Mouse (Mus musculus) stomach, embryonic 15.5 days (tissue): ENCODE measurements around the gene Nxf7. TPM values are rescaled to one million over a fixed set of nuclear protein-coding genes. Genes with fewer than 3 reads are reported as not detected.
"Not testable (repeated sequence)": the region's sequence is repeated elsewhere in the genome, so short reads cannot be mapped to it uniquely, and the experiment has no call there.

Source experiments
- ATAC-seq: fragments of 200-750 bp; cut with Nextera tagmentation; 2 replicates; pipeline ENCODE4 v1.8.0; 2017; ENCODE audit warnings: low read depth, moderate number of reproducible peaks, moderate TSS enrichment; ENCODE audit not compliant: insufficient read depth, low FRiP score
- H3K27ac ChIP-seq: fragments of 300-500 bp; sonication (generic); 2 replicates; pipeline ENCODE4 v1.5.1; 2015; ENCODE audit warnings: mild to moderate bottlenecking, inconsistent platforms
- H3K27me3 ChIP-seq: fragments of 300-500 bp; sonication (generic); replicated peaks from 2 replicates; pipeline ENCODE4 v1.6.1; 2015; ENCODE audit warnings: inconsistent platforms
- H3K36me3 ChIP-seq: fragments of 300-500 bp; sonication (generic); 2 replicates; pipeline ENCODE4 v1.6.1; 2015; ENCODE audit warnings: inconsistent platforms
- H3K4me1 ChIP-seq: fragments of 300-500 bp; sonication (generic); 2 replicates; pipeline ENCODE4 v1.6.1; 2015; ENCODE audit warnings: inconsistent platforms
- H3K4me2 ChIP-seq: fragments of 300-500 bp; sonication (generic); 2 replicates; pipeline ENCODE4 v1.6.1; 2015; ENCODE audit warnings: mild to moderate bottlenecking, inconsistent platforms
- H3K4me3 ChIP-seq: fragments of 300-500 bp; sonication (generic); replicated peaks from 2 replicates; pipeline ENCODE4 v1.5.1; 2015; ENCODE audit warnings: inconsistent platforms
- H3K9ac ChIP-seq: fragments of 300-500 bp; sonication (generic); 2 replicates; pipeline ENCODE4 v1.6.1; 2015; ENCODE audit warnings: inconsistent platforms
- H3K9me3 ChIP-seq: fragments of 300-500 bp; sonication (generic); 2 replicates; pipeline ENCODE4 v1.6.1; 2016; ENCODE audit warnings: inconsistent platforms
- WGBS: fragments of 180-500 bp; shearing (Covaris S2); methylation state at CpG from one replicate; pipeline ENCODE4 v1.1.7; 2015; 5-methylcytosine and 5-hydroxymethylcytosine counted together
- polyA plus RNA-seq: library from polyadenylated mRNA; unstranded; fragments of >200 nt; fragmentation: Nextera tagmentation; extraction: Ambion mirVana; gene quantifications from 2 replicates; pipeline ENCODE4 v1.2.1, GENCODE M21; 2015

The Nxf7 gene
- 0.19 TPM in 1 of 2 replicates, not detected in the other for polyA plus RNA-seq

DNA sequence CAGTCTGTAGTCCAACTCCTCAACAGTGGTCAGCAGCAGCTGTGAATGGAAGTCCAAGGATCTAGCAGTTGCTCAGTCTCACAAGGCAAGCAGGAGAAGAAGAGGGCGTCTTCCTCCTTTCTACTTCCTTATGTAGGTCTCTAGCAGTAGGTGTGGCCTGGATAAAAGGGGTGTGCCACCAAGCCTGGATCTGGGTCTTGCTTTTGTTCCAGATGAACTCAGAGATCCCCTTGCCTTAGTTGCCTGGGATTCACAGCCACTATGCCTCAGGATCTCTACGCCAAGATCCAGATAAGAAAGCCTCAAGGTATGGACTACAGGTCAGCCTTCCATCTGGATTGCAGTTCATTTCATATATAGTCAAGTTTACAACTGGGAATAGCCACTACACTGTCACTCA is at the start of gene Nxf7:
Gene Nxf7, minus strand, starts transcription at position 101 of the 400 bp plus-strand sequence.
- Histone ChIP-seq H3K9ac (no peak within 1 kb of the TSS), H3K4me2 (no peak within 1 kb of the TSS), H3K4me1 (no peaks in the 10 kb centered on the region), H3K27ac (no peak within 1 kb of the TSS), H3K27me3 (no peaks in the 10 kb centered on the region), H3K36me3 (no peaks in the 10 kb centered on the region), H3K9me3 (no peaks in the 10 kb centered on the region), H3K4me3 (no peak within 1 kb of the TSS)
- no peak for ATAC-seq
- 74% methylated on average over 2 of the region's 2 CpGs for WGBS

DNA sequence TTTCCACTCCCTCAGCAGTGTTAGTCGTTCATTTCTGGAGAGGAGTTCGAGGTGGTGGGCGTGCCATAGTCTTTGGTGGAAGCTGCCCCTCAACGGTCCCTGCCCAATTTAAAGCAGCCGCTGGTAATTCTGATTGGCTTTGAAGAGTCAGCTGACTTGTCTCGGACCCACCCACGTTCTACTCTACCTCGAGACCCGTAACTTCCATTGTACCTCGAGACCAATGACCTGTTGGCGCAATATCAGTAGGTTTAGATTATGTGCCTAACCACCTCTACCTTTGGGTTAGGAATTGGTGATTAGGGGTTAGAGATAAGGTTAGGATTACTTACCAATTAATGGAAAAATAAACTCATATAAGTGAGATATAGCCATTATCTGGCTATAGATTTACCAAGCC is 29.0 kb upstream of the Nxf7 start, which contains the start of gene Prame:
Gene Prame, minus strand, starts transcription at position 101 of the 400 bp plus-strand sequence.
- WGBS, result 86% methylated on average over 11 of the region's 11 CpGs
- Histone ChIP-seq H3K4me3 (no peak within 1 kb of the TSS), H3K27ac (no peak within 1 kb of the TSS), H3K4me2 (no peak within 1 kb of the TSS), H3K9me3 (no peaks in the 10 kb centered on the region), H3K9ac (no peak within 1 kb of the TSS), H3K27me3 (no peaks in the 10 kb centered on the region), H3K4me1 (no peaks in the 10 kb centered on the region), H3K36me3 (no peaks in the 10 kb centered on the region)
- no peak for ATAC-seq

- ATAC-seq, H3K4me3 ChIP-seq, H3K27ac ChIP-seq, H3K36me3 ChIP-seq, H3K4me2 ChIP-seq, H3K27me3 ChIP-seq, H3K9me3 ChIP-seq, H3K9ac ChIP-seq, H3K4me1 ChIP-seq: not testable (repeated sequence)
- 52% methylated on average over 3 of the region's 3 CpGs for WGBS
Measured at GRCm38 (mm10) chrX:135601298-135602029, 2.9 kb upstream of the Nxf7 start.

- no peak overlapping the region for H3K27ac ChIP-seq
- no peak overlapping the region for H3K4me2 ChIP-seq
- H3K9me3 ChIP-seq, result no peaks in the 10 kb centered on the region
- no peaks in the 10 kb centered on the region for H3K36me3 ChIP-seq
- 72% methylated on average over 13 of the region's 13 CpGs for WGBS
- H3K4me3 ChIP-seq, result no peak overlapping the region
- H3K4me1 ChIP-seq, result no peaks in the 10 kb centered on the region
- no peak overlapping the region for H3K9ac ChIP-seq
- H3K27me3 ChIP-seq, result no peaks in the 10 kb centered on the region
- ATAC-seq, result no peak
Measured at GRCm38 (mm10) chrX:135598096-135598495, 481 bp downstream of the Nxf7 start.

GRCm38 (mm10) chrX:135576412-135576811 is 22.2 kb downstream of the Nxf7 start:
- H3K4me3 ChIP-seq, result no peak overlapping the region
- H3K9me3 ChIP-seq, result no peaks in the 10 kb centered on the region
- H3K9ac ChIP-seq, result no peak overlapping the region
- H3K27me3 ChIP-seq, result no peaks in the 10 kb centered on the region
- no peak for ATAC-seq
- no peaks in the 10 kb centered on the region for H3K36me3 ChIP-seq
- H3K27ac ChIP-seq, result no peak overlapping the region
- H3K4me2 ChIP-seq, result no peak overlapping the region
- no peaks in the 10 kb centered on the region for H3K4me1 ChIP-seq
- 85% methylated on average over 1 of the region's 1 CpGs for WGBS

DNA sequence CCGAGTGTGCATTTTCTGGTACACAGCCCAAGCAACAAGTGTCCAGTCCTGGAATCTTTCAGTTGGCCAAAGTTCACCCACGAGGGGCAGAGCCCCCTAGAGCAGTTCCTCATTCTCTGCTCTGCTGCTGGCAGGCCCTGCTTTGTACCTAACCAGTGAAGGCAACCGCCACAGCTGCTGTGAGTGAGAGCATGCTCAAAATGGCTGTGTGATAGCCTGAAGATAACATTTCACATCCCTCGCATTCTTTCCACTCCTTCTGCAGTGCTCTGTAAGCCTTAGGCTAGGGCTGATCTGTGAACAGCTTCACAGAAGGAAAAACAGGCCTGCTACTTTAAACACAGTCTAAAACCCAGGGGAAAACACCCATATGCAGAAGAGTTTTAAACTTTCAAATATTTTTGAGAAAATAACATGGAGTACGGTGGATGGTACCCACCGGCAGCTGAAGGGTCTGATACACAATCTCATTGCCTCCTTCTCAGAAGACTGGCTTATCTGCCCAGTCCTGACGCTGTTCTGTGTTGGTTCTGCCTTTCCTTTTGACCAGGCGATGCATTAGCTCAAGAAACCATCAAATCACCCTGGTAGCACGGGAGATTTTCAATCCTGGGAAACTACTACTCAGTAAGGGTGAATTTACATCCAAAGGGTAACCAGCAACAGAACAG is 23.5 kb downstream of the Nxf7 start:
- H3K4me1 ChIP-seq, H3K4me3 ChIP-seq, H3K4me2 ChIP-seq, H3K27me3 ChIP-seq, H3K9ac ChIP-seq, H3K36me3 ChIP-seq, ATAC-seq, H3K9me3 ChIP-seq, H3K27ac ChIP-seq: not testable (repeated sequence)
- 66% methylated on average over 9 of the region's 9 CpGs for WGBS

DNA sequence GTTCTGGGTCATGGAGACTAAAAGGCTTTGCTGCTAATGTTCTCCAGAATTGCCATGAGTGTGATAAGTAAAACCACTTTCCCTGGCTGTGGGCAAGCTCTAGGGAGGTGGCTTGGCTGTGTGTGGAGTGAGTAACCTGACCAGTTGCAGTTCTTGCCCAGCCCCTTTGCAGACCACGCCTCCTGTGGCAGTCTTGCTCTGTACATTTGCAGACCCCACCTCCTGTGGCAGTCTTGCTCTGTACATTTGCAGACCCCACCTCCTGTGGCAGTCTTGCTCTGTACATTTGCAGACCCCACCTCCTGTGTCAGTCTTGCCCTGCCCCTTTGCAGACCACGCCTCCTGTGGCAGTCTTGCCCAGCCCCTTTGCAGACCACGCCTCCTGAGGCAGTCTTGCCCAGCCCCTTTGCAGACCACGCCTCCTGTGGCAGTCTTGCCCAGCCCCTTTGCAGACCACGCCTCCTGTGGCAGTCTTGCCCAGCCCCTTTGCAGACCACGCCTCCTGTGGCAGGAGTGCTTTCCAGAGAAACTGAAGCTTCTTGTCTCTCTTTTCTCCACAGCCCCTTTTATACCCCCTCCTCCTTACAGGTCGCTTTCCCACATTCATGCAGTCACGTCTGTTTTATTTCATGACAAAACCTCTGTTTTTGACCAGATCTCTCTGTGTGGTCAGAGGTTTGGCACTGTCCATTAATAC is 24.2 kb downstream of the Nxf7 start:
- not testable (repeated sequence) for H3K36me3 ChIP-seq, H3K9ac ChIP-seq, H3K4me3 ChIP-seq, H3K27me3 ChIP-seq, H3K27ac ChIP-seq, H3K4me1 ChIP-seq, H3K9me3 ChIP-seq, H3K4me2 ChIP-seq
- WGBS, result 21% methylated on average over 8 of the region's 8 CpGs
- peak; percentile 76 for ATAC-seq

DNA sequence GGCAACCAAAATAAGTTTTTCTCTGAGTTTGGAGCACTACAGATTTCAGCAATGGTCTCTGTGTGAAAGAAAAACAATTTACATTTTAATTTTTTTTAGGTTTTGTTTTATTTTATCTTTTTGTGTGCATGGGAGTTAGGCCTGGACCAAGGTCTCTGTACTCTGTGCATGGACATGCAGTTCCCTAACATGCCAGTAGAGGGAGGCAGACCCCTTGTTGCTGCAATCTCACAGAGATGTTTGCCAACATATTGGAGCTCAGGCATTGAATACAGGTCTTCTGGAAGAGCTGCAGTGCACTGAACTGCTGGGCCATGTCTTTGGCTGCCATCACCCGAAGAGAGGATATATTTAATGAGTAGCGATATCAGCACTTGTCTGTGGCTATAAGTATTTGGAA is 29.1 kb downstream of the Nxf7 start:
- not testable (repeated sequence) for H3K9me3 ChIP-seq, H3K4me1 ChIP-seq, H3K27ac ChIP-seq, ATAC-seq, H3K9ac ChIP-seq, H3K36me3 ChIP-seq, H3K4me2 ChIP-seq, H3K27me3 ChIP-seq, H3K4me3 ChIP-seq
- WGBS, result 25% methylated on average over 2 of the region's 2 CpGs

DNA sequence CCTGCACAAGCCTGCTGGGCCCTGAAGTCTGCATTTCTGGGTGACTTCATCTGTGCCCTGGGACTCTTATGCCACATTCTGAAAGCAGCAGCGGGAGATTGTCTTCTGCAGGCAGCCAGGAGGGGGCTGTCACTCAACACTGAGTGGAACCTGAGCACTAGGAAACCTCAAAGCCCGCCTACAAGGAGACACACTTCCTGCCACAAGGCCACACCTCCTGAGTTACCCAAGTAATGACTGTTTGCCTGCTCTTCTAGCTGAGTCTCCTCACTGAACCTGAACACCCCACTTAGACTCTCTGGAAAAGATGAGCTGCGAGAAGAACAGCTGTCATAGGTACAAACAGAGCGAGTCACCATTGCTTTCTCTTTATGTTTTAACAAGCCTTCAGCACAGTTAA is 33.6 kb downstream of the Nxf7 start:
- H3K27ac ChIP-seq, H3K4me2 ChIP-seq, H3K4me1 ChIP-seq, H3K9ac ChIP-seq, ATAC-seq, H3K4me3 ChIP-seq, H3K36me3 ChIP-seq, H3K9me3 ChIP-seq, H3K27me3 ChIP-seq: not testable (repeated sequence)
- 57% methylated on average over 4 of the region's 4 CpGs for WGBS

DNA sequence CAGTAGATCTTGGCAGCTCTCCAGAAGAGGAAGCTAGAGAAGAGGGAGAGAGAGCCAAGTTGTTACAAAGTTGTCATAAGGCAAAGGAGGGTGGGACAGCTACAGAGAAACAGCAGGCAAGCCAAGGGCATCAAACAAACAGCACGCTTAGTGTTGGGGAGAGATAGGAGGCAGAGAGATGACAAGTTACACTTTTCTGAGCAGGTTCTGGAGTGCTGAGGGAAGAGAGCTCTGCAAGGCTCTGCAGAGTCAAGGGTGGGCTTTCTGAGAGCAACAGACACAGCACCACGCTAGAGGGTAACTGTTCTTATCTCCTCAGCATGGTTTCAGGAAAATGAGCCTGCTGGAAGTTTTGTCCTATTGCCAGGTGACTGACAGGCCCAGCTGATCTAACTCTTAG is 35.7 kb downstream of the Nxf7 start:
- Histone ChIP-seq H3K4me1 (no peaks in the 10 kb centered on the region), H3K27ac (no peak overlapping the region), H3K36me3 (no peaks in the 10 kb centered on the region), H3K4me3 (no peak overlapping the region), H3K4me2 (no peak overlapping the region), H3K27me3 (no peaks in the 10 kb centered on the region), H3K9ac (no peak overlapping the region), H3K9me3 (no peaks in the 10 kb centered on the region)
- WGBS, result 28% methylated on average over 2 of the region's 2 CpGs
- ATAC-seq, result no peak

GRCm38 (mm10) chrX:135561693-135562092 is 36.9 kb downstream of the Nxf7 start:
- not testable (repeated sequence) for H3K27ac ChIP-seq, H3K4me1 ChIP-seq, ATAC-seq, H3K4me3 ChIP-seq, H3K36me3 ChIP-seq, H3K9ac ChIP-seq, H3K9me3 ChIP-seq, H3K4me2 ChIP-seq, H3K27me3 ChIP-seq
- WGBS, result 31% methylated on average over 2 of the region's 2 CpGs

GRCm38 (mm10) chrX:135560933-135561332 is 37.6 kb downstream of the Nxf7 start:
- not testable (repeated sequence) for H3K4me2 ChIP-seq, H3K4me1 ChIP-seq, H3K9me3 ChIP-seq, H3K4me3 ChIP-seq, H3K27me3 ChIP-seq, H3K36me3 ChIP-seq, H3K27ac ChIP-seq, H3K9ac ChIP-seq, ATAC-seq
- 31% methylated on average over 4 of the region's 4 CpGs for WGBS
